Mouse (Mus musculus): Measurements from ENCODE around the gene Llgl2. TPM values are rescaled to one million over a fixed set of nuclear protein-coding genes. Genes with fewer than 3 reads are reported as not detected.
"Not testable (repeated sequence)": the region's sequence is repeated elsewhere in the genome, so short reads cannot be mapped to it uniquely, and the experiment has no call there.

The Llgl2 gene
- total RNA-seq, 2 experiments from 2014 or later = 20.0 to 21.2 TPM

- no peak for DNase-seq
Observed at GRCm38 (mm10) chr11:115836656-115837395, 13.0 kb downstream of the Llgl2 start.

DNA sequence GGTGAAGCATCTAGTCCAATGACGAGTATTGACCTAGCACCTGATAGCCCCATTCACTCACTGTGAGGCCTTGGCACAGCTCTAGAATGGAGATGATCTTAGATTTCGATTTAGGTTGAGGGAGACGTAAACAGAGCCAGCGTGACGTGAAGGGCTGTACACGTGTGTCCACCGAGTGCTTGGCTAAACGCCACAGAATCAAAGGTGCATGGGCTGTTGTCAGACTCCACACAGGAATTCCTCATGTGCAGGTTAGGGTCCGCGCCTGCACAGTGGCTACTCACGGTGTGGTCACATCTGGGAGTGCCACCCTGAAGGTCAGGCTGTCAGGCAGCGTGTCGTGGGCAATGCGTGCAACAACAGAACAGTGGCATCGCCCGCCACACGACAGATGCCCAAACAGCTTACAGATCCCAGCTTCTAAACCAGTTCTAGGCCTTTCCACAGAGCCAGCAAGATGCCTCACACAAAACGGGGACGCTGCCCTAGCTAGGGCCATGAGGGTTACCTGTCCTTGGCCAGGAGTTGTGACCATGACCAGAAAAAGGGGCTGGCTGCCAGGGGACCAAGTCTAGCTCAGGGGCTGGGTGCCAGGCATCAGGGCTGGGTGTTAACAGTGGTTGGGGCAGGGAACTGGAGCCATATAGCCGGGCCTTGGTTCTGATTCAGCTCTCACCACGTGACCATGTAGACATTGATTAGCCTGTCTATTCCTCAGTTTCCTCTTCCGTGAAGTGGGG, 13.9 kb downstream of the Llgl2 start:
- no peak for DNase-seq

DNA sequence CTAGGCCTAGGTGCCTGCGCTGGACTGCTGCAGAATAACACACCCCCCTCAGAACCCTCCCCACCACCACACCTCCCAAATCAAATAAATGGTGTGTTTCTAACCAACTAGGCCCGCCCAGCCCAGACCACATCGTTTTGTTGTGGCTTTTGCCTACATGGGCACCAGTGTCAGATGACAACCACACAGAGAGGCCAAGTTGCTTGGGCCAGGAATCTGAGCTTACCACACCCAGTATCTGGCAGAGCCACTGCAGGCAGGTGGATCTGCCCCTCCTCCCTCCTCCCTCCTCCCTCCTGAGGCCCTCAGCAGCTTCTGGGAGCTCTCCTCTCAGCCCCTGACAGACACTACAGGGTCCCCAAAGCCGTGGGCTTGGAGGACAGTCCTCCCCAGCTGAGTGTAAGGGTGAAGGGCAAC, 15.1 kb downstream of the Llgl2 start:
- DNase-seq = peak; percentile 36

DNA sequence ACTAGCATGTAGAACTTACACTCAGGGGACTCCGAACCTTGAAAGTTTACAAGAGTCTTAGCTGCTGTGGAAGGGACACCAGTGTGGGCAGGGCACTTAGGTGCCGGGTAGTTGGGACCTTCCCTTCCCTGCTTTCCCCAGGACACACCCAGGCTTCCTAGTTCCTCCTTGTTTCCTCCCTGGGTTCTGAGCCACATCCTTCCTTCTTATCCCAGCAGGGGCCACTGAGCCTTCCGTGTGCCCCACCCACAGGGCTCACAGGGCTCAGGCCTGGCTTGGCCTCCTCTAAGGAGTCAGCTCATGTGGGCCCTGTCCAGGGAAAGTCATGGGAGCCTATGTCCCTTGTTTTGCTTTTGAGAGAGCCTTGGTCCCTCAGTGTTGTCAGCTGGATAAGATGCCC, 15.9 kb downstream of the Llgl2 start:
- DNase-seq = no peak

DNA sequence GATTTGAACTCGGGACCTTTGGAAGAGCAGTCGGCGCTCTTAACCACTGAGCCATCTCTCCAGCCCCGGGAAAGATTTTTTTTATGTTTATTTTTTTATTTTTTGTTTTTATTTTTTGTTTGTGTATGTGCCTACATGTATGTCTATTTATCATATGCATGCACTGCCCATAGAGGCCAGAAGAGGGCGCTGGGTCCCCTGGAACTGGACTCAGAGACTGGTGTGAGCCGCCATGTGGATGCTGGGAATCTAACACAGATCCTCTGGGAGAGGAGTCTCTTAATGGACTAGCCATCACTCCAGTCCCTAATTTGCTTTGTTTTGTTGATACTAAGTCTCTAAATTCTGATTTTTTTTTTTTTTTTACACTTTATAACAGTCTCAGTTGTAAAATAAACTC, 17.2 kb downstream of the Llgl2 start:
- DNase-seq = no peak

GRCm38 (mm10) chr11:115841961-115842550, 18.2 kb downstream of the Llgl2 start:
- DNase-seq = peak; percentile 71

- DNase-seq = no peak
Observed at GRCm38 (mm10) chr11:115843141-115843890, 19.5 kb downstream of the Llgl2 start.

- no peak for DNase-seq
Observed at GRCm38 (mm10) chr11:115843891-115844239, 20.0 kb downstream of the Llgl2 start.

DNA sequence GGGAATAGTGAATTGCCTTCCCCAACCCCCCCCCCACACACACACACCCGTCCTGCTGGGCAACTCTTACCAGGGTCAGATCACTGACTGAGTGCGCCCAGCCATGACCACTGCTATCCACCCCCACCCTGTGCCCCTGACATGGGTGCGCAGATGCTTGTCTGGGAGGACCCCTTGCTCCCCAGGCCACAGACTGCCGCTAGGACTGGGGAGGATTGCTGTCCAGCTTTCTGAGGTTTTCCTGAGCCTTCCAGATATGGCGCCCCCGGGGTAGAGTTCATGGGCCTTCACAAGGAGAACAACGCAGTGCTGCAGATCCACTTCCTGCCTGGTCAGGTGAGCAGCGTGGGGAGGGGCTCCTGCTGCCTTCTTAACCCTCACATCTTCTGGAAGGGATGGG, 20.4 kb downstream of the Llgl2 start:
- DNase-seq = no peak

DNA sequence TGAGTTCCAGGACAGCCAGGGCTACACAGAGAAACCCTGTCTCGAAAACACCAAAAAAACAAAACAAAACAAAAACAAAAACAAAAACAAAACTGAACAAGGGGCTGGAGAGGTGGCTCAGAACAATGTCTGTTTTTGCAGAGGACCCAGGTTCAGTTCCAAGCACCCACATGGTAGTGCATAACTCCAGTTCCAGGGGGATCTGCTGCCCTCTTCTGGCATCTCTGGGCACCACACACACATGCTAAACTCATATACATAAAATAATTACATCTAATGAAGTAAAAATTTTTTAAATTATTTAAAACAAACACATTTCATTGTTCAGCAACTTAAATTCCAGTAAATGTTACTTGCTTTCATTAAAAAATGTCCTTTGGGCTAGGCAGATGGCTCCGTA, 22.0 kb downstream of the Llgl2 start:
- DNase-seq = no peak

DNA sequence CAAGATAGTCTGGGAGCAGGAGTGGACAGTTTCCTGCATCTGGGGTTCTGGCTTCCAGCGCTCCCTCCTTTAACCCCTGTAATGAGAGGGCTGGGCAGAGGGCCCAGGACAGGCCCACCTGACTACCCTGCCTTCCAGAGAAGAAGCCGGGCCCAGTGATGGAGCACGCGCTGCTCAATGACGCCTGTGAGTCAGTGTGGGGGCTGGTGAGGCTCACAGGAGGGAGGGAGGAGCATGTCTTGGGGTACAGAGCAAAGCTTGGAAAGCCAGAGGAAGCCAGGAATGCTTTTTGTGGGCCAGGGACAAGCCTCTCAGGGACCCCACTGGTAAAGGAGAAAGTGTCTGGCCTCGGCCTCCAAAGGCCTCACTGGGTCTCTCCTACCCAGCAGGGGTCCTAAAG, 30.8 kb downstream of the Llgl2 start:
- DNase-seq = no peak

DNA sequence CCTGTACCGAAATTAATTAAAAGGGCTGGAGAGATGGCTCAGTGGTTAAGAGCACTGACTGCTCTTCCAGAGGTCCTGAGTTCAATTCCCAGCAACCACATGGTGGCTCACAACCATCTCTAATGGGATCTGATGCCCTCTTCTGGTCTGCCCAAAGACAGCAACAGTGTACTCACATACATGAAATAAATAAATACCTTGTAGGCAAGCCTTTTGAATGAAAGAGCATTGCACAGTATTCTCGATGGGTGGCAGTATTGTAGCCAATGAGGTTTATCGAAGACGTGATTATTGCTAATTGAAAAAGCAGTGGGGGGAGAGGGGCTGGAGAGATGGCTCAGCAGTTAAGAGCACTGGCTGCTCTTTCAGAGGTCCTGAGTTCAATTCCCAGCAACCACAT, 33.3 kb downstream of the Llgl2 start:
- not testable (repeated sequence) for DNase-seq

GRCm38 (mm10) chr11:115857936-115858335, 34.1 kb downstream of the Llgl2 start:
- peak; percentile 29 for DNase-seq

- no peak for DNase-seq
Observed at GRCm38 (mm10) chr11:115858354-115858753, 34.5 kb downstream of the Llgl2 start, which contains the start of gene Myo15b. Myo15b (plus strand) TSS chr11:115858406.

- peak; percentile 96 for DNase-seq
Observed at GRCm38 (mm10) chr11:115859143-115859945, 35.5 kb downstream of the Llgl2 start.

- no peak for DNase-seq
Observed at GRCm38 (mm10) chr11:115863895-115864294, 40.0 kb downstream of the Llgl2 start.

GRCm38 (mm10) chr11:115869393-115869792, 45.5 kb downstream of the Llgl2 start:
- no peak for DNase-seq

- DNase-seq = no peak
Observed at GRCm38 (mm10) chr11:115872437-115872836, 48.6 kb downstream of the Llgl2 start.

DNA sequence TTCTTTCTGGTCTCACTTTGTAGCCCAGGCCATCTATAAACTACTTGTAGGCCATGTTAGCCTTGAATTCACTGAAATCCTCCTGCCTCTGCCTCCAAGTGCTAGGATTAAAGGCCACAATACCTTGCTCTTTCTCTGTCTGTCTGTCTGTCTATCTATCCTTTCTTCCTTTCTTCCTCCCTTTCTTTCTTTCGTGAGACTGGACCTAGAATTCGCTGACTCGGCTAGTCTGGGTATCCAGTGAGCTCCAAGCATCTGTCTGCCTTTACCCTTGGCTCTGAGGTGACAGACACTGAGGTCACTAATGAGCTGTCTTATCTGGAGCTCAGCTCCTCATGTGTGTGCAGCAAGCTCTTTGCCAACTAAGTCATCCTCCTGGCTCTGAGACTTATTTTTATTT, 52.1 kb downstream of the Llgl2 start:
- no peak for DNase-seq

- no peak for DNase-seq
Observed at GRCm38 (mm10) chr11:115876438-115876837, 52.6 kb downstream of the Llgl2 start.

GRCm38 (mm10) chr11:115877174-115877755, 53.4 kb downstream of the Llgl2 start:
- DNase-seq = no peak

DNA sequence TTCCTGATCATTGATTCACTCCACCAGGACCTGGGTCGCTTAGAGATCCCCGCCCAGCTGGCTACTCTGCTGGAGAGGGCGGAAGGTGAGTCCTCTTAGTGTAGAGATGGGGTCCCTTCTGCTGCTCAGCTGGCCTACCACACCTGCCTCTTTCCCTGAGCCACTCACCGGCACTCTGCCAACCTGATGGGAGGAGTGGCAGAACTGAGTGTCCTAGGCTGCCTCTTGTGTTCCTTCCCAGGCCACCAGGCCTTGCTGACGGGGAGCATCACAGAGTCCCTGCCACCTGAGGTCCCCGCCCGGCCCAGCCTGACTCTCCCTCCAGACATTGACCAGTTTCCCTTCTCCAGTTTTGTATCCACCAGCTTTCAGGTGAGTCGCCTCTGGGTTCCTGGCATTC, 54.2 kb downstream of the Llgl2 start:
- DNase-seq = no peak
